Mouse (Mus musculus) MEL (cell line): ENCODE measurements around the gene Itgb6. TPM values are rescaled to one million over a fixed set of nuclear protein-coding genes. Genes with fewer than 3 reads are reported as not detected.

Experiments
- DNase-seq: peaks from one replicate; pipeline ENCODE4 v3.0.0; 2011; ENCODE audit warnings: low read depth, low spot score
- H3K27ac ChIP-seq: 2 replicates; pipeline ENCODE4 v1.5.1; 2012; ENCODE audit warnings: low read depth, mild to moderate bottlenecking, control low read depth, low read length, moderate library complexity; ENCODE audit not compliant: control insufficient read depth
- H3K27me3 ChIP-seq, 2 experiments: fragments of 150-350 bp in 1 of 2; sonication (generic) in 1 of 2; 2 replicates each; pipeline ENCODE4 v1.6.1; 2012; ENCODE audit warnings: low read length in 2 of 2, mild to moderate bottlenecking in 2 of 2, improper control_type of control experiment in 1 of 2, moderate library complexity in 1 of 2; ENCODE audit not compliant: insufficient read depth in 2 of 2, control insufficient read depth in 1 of 2
- H3K36me3 ChIP-seq, 2 experiments: 2 replicates each; pipeline ENCODE4 v1.6.1; 2012 to 2014; ENCODE audit warnings: low read length in 2 of 2, improper control_type of control experiment in 1 of 2, inconsistent platforms in 1 of 2, mild to moderate bottlenecking in 1 of 2; ENCODE audit not compliant: insufficient read depth in 2 of 2, control insufficient read depth in 1 of 2
- H3K4me1 ChIP-seq, 2 experiments: fragments of 150-350 bp in 1 of 2; sonication (generic) in 1 of 2; 2 replicates each; pipeline ENCODE4 v1.6.1; 2012; ENCODE audit warnings: low read length in 2 of 2, improper control_type of control experiment in 1 of 2, mild to moderate bottlenecking in 1 of 2; ENCODE audit not compliant: insufficient read depth in 2 of 2, control insufficient read depth in 1 of 2
- H3K4me3 ChIP-seq, 2 experiments: fragments of 150-350 bp in 1 of 2; sonication (generic) in 1 of 2; 2 replicates each; pipeline ENCODE4 v1.5.1; 2012; ENCODE audit warnings: low read depth in 2 of 2, low read length in 2 of 2, mild to moderate bottlenecking in 2 of 2, moderate library complexity in 2 of 2, control low read depth in 1 of 2, improper control_type of control experiment in 1 of 2; ENCODE audit not compliant: control insufficient read depth in 1 of 2, insufficient read depth in 1 of 2
- H3K79me2 ChIP-seq: 2 replicates; pipeline ENCODE4 v1.6.1; 2012; ENCODE audit warnings: mild to moderate bottlenecking, low read length, moderate library complexity; ENCODE audit not compliant: control insufficient read depth, poor library complexity, insufficient read depth
- H3K9ac ChIP-seq: 2 replicates; pipeline ENCODE4 v1.6.1; 2012; ENCODE audit warnings: low read depth, mild to moderate bottlenecking, control low read depth, low read length, moderate library complexity; ENCODE audit not compliant: control insufficient read depth, poor library complexity, severe bottlenecking
- H3K9me3 ChIP-seq: fragments of 150-350 bp; sonication (generic); replicated peaks from 2 replicates; pipeline ENCODE4 v1.6.1; 2012; ENCODE audit warnings: mild to moderate bottlenecking, low read length, improper control_type of control experiment, moderate library complexity; ENCODE audit not compliant: insufficient read depth
- BHLHE40 ChIP-seq: IDR thresholded peaks from 2 replicates; pipeline ENCODE4 v1.6.1; 2012; ENCODE audit warnings: low read depth, mild to moderate bottlenecking, inconsistent platforms, low read length, improper control_type of control experiment, borderline replicate concordance
- CHD1 ChIP-seq: IDR thresholded peaks from 2 replicates; pipeline ENCODE4 v1.6.1; 2012; ENCODE audit warnings: low read depth, mild to moderate bottlenecking, inconsistent platforms, low read length, improper control_type of control experiment
- CHD2 ChIP-seq: IDR thresholded peaks from 2 replicates; pipeline ENCODE4 v1.6.1; 2011; ENCODE audit warnings: low read length, improper control_type of control experiment
- ETS1 ChIP-seq: IDR thresholded peaks from 2 replicates; pipeline ENCODE4 v1.6.1; 2012; ENCODE audit warnings: low read depth, mild to moderate bottlenecking, inconsistent platforms, low read length, improper control_type of control experiment, moderate library complexity
- MAZ ChIP-seq: IDR thresholded peaks from 2 replicates; pipeline ENCODE4 v1.6.1; 2012; ENCODE audit warnings: low read depth, mild to moderate bottlenecking, inconsistent platforms, low read length, improper control_type of control experiment
- NRF1 ChIP-seq: IDR thresholded peaks from 2 replicates; pipeline ENCODE4 v1.6.1; 2014; ENCODE audit warnings: low read depth, mild to moderate bottlenecking, inconsistent platforms, low read length, improper control_type of control experiment, moderate library complexity; ENCODE audit not compliant: poor library complexity, insufficient read depth, severe bottlenecking
- POLR2A ChIP-seq, 2 experiments: IDR thresholded peaks; 2 replicates each; pipeline ENCODE4 v1.6.1; 2011 to 2012; ENCODE audit warnings: low read length in 2 of 2, mild to moderate bottlenecking in 2 of 2, control low read depth in 1 of 2, improper control_type of control experiment in 1 of 2, low read depth in 1 of 2, moderate library complexity in 1 of 2; ENCODE audit not compliant: control insufficient read depth in 1 of 2, insufficient read depth in 1 of 2, poor library complexity in 1 of 2
- POLR2AphosphoS2 ChIP-seq: IDR thresholded peaks from 2 replicates; pipeline ENCODE4 v1.6.1; 2011; ENCODE audit warnings: low read length, improper control_type of control experiment
- POLR2AphosphoS5 ChIP-seq: IDR thresholded peaks from 2 replicates; pipeline ENCODE4 v1.6.1; 2012; ENCODE audit warnings: low read depth, borderline replicate concordance, mild to moderate bottlenecking, inconsistent platforms, low read length, moderate library complexity, mixed read lengths
- RAD21 ChIP-seq: IDR thresholded peaks from 2 replicates; pipeline ENCODE4 v1.6.1; 2011; ENCODE audit warnings: mild to moderate bottlenecking, low read depth, low read length, improper control_type of control experiment
- SIN3A ChIP-seq: IDR thresholded peaks from 2 replicates; pipeline ENCODE4 v1.6.1; 2012; ENCODE audit warnings: low read length, improper control_type of control experiment, inconsistent platforms
- SMC3 ChIP-seq: IDR thresholded peaks from 2 replicates; pipeline ENCODE4 v1.6.1; 2011; ENCODE audit warnings: low read depth, low read length, improper control_type of control experiment
- TAL1 ChIP-seq: IDR thresholded peaks from 2 replicates; pipeline ENCODE4 v1.6.1; 2012; ENCODE audit warnings: mild to moderate bottlenecking, inconsistent platforms, low read length, moderate library complexity, mixed read lengths
- TCF12 ChIP-seq: IDR thresholded peaks from 2 replicates; pipeline ENCODE4 v1.6.1; 2014; ENCODE audit warnings: low read depth, mild to moderate bottlenecking, inconsistent platforms, low read length, improper control_type of control experiment, moderate library complexity
- UBTF ChIP-seq: IDR thresholded peaks from 2 replicates; pipeline ENCODE4 v1.6.1; 2012; ENCODE audit warnings: low read depth, mild to moderate bottlenecking, inconsistent platforms, low read length, improper control_type of control experiment, moderate library complexity, borderline replicate concordance; ENCODE audit not compliant: insufficient read depth
- USF1 ChIP-seq: IDR thresholded peaks from 2 replicates; pipeline ENCODE4 v1.6.1; 2014; ENCODE audit warnings: low read depth, mild to moderate bottlenecking, inconsistent platforms, low read length, improper control_type of control experiment, moderate library complexity
- ZKSCAN1 ChIP-seq: IDR thresholded peaks from 2 replicates; pipeline ENCODE4 v1.6.1; 2012; ENCODE audit warnings: low read depth, mild to moderate bottlenecking, inconsistent platforms, low read length, improper control_type of control experiment, moderate library complexity
- ZMIZ1 ChIP-seq: IDR thresholded peaks from 2 replicates; pipeline ENCODE4 v1.6.1; 2012; ENCODE audit warnings: low read depth, mild to moderate bottlenecking, inconsistent platforms, low read length, improper control_type of control experiment, moderate library complexity
- polyA plus RNA-seq, 2 experiments: library from polyadenylated mRNA; stranded (reverse) in 1 of 2; unstranded in 1 of 2; fragments of >175 nt in 1 of 2; fragments of >200 nt in 1 of 2; gene quantifications; 2 replicates each; pipeline versions ENCODE4 v1.2.1 to v1.2.4; 2012; ENCODE audit warnings: low replicate concordance in 2 of 2, low read depth in 1 of 2; ENCODE audit not compliant: insufficient read length in 2 of 2, insufficient read depth in 1 of 2, missing spikeins in 1 of 2
- total RNA-seq: library from RNA; depleted of rRNA; stranded (reverse); fragments of 300-350 nt; gene quantifications from 2 replicates; pipeline ENCODE4 v1.2.3, GENCODE M21; 2012

Itgb6 gene
- total and polyA plus RNA-seq, 3 experiments = not detected

DNA sequence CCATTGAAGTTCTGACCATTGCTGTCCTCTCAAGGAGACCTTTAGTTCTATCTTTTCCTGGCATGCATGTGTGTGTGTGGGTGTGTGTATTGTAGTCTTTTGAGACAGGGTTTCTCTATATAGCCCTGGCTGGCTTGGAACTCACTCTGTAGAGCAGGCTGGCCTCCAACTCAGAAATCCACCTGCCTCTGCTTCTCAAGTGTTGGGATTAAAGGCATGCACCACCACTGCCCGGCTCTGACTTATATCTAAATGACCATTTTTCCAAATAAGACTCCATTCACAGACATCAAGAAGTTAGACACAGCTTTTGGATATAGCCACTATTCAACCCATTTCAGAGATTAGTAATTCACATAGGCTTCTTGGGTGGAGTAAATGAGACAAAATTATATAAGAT lies 34.3 kb downstream of the Itgb6 start:
- no peaks in the 10 kb centered on the region for H3K79me2 ChIP-seq
- no peaks in the 10 kb centered on the region for H3K4me1 ChIP-seq
- no peak for TF ChIP-seq MAZ
- TF ChIP-seq ZMIZ1 = no peak
- TF ChIP-seq POLR2A (IDR thresholded peaks at IDR 0.05; ENCODE audit: control insufficient read depth in 1 of 2, insufficient read depth in 1 of 2, low read depth in 1 of 2, low read length in 2 of 2, poor library complexity in 1 of 2) = no peak
- no peak for TF ChIP-seq BHLHE40
- no peak for TF ChIP-seq TCF12
- no peak for TF ChIP-seq TAL1
- TF ChIP-seq UBTF = no peak
- TF ChIP-seq ETS1 = no peak
- no peak for TF ChIP-seq NRF1
- TF ChIP-seq, all 39 proteins: peak for 0
- Histone ChIP-seq H3K4me3 (no peak overlapping the region), H3K27ac (no peak overlapping the region), H3K36me3 (no peaks in the 10 kb centered on the region), H3K9me3 (no peaks in the 10 kb centered on the region), H3K27me3 (no peaks in the 10 kb centered on the region), H3K9ac (no peak overlapping the region)
- no peak for DNase-seq

DNA sequence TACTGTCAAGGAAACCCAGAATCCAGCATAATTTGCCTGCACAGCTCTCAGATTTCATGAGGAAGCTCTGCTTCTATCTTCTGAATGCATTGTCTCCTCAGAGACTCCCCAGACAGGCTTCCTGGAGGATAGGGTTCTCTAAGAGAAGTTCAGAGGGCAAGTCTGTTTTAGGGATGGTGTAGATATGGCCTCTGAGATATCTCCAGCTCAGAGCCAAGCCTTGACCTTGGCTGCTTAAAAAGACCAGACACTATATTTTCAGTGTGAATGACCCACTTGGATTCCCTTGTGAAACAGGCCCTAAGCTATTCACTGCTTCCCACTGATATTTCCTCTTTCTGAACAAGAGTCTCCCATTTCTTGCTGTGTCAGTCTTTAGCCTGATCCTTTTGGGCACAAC lies 36.5 kb downstream of the Itgb6 start:
- H3K27me3 ChIP-seq = no peaks in the 10 kb centered on the region
- no peak for TF ChIP-seq MAZ
- TF ChIP-seq CHD1 = no peak
- no peak for TF ChIP-seq POLR2AphosphoS2
- TF ChIP-seq POLR2AphosphoS5 = no peak
- no peak for TF ChIP-seq USF1
- TF ChIP-seq SMC3 = no peak
- no peak for TF ChIP-seq CHD2
- TF ChIP-seq BHLHE40 = no peak
- no peak for TF ChIP-seq TCF12
- TF ChIP-seq RAD21 = no peak
- no peak for TF ChIP-seq ZKSCAN1
- TF ChIP-seq SIN3A = no peak
- TF ChIP-seq, all 39 proteins: peak for 0
- no peaks in the 10 kb centered on the region for H3K9me3 ChIP-seq
- no peaks in the 10 kb centered on the region for H3K36me3 ChIP-seq
- no peak overlapping the region for H3K4me3 ChIP-seq
- no peak for DNase-seq
- no peak overlapping the region for H3K27ac ChIP-seq
- H3K9ac ChIP-seq = no peak overlapping the region
- H3K79me2 ChIP-seq = no peaks in the 10 kb centered on the region
- H3K4me1 ChIP-seq = no peaks in the 10 kb centered on the region
